9 mouse cellular contexts compared by ENCODE assay signal in genomic region chr13:103114274-103114673, GRCm38 (mm10).
DNase-seq lines count a peak whose midpoint lies in the region; ATAC-seq and TF ChIP-seq lines count a peak whose summit lies in the region.
"Had no signal": no experiment of that assay in that cellular context is flagged by ENCODE, and none has a peak within 500 bp of the region (broad histone marks: within the 10 kb centered on the region; RNA-seq: fewer than 3 reads in every experiment).

No protein-coding gene starts in this region.

- H3K4me2 ChIP-seq in heart, embryonic 14.5 days (ENCODE audit: low read length) = no peak overlapping the region
- H3K4me2 ChIP-seq in kidney, postnatal 0 days (ENCODE audit: low read length) = no peak overlapping the region
- H3K4me2 ChIP-seq in liver, postnatal 0 days (ENCODE audit: low read depth, low read length) = no peak overlapping the region

- peaks cover 25% of the 10 kb centered on the region for H3K4me1 ChIP-seq in heart, embryonic 10.5 days
- H3K4me1 ChIP-seq in heart, embryonic 14.5 days (ENCODE audit: control insufficient read depth in 2 of 2, insufficient read depth in 2 of 2, low read length in 2 of 2) = peaks cover 5 to 33% of the 10 kb centered on the region in 2 experiments
- peaks cover 11% of the 10 kb centered on the region; the same call in 1 of the 2 replicates for H3K4me1 ChIP-seq in kidney, postnatal 0 days (replicated peaks; ENCODE audit: insufficient read depth, low read length)
- no peaks in the 10 kb centered on the region for H3K4me1 ChIP-seq in liver, postnatal 0 days (ENCODE audit: insufficient read depth)

- ATAC-seq in heart, embryonic 14.5 days (ENCODE audit: insufficient number of reproducible peaks, insufficient read depth, low FRiP score, low read depth) = 0 out of 2 replicates have a peak, but pooled peaks have one; percentile 41
- ATAC-seq in kidney, postnatal 0 days (replicated peaks; ENCODE audit: low FRiP score, low read depth) = 0 out of 2 replicates have a peak, but pooled peaks have one; percentile 17
- no peak for ATAC-seq in liver, postnatal 0 days

- no peaks in the 10 kb centered on the region for H3K36me3 ChIP-seq in heart, embryonic 10.5 days
- no peaks in the 10 kb centered on the region for H3K36me3 ChIP-seq in heart, embryonic 14.5 days (ENCODE audit: control insufficient read depth, insufficient read depth, low read length)
- H3K36me3 ChIP-seq in kidney, postnatal 0 days (ENCODE audit: insufficient read depth, low read length) = no peaks in the 10 kb centered on the region
- no peaks in the 10 kb centered on the region for H3K36me3 ChIP-seq in liver, postnatal 0 days (replicated peaks; ENCODE audit: insufficient read depth, low read length)

- peak; percentile 83 to 84 for DNase-seq in heart, adult 18-20 months
- DNase-seq in heart, embryonic 10.5 days (ENCODE audit: low spot score) = no peak
- peak; percentile 58 to 66 for DNase-seq in cerebellum, postnatal 36 days
- no peak for DNase-seq in kidney, postnatal 0 days (ENCODE audit: low spot score)
- DNase-seq in lung, postnatal 4 days = peak; percentile 46 to 81
- DNase-seq in embryo, embryonic 10 days (ENCODE audit: low spot score) = no peak
- no peak for DNase-seq in liver, postnatal 0 days

- no peaks in the 10 kb centered on the region for H3K9me3 ChIP-seq in heart, embryonic 10.5 days
- no peaks in the 10 kb centered on the region for H3K9me3 ChIP-seq in heart, embryonic 14.5 days (ENCODE audit: control insufficient read depth, low read length)
- no peaks in the 10 kb centered on the region for H3K9me3 ChIP-seq in kidney, postnatal 0 days (replicated peaks; ENCODE audit: low read length)
- no peaks in the 10 kb centered on the region for H3K9me3 ChIP-seq in liver, postnatal 0 days (ENCODE audit: low read length)

- H3K27ac ChIP-seq in heart, embryonic 10.5 days = no peak overlapping the region
- H3K27ac ChIP-seq in heart, embryonic 14.5 days (replicated peaks in 1 of 2; ENCODE audit: control insufficient read depth in 1 of 2, insufficient read depth in 1 of 2, low read depth in 2 of 2, low read length in 2 of 2) = peak overlapping the region in 1 of 2 experiments; percentile 49; a peak in 3 of 4 replicates
- no peak overlapping the region for H3K27ac ChIP-seq in kidney, postnatal 0 days
- no peak overlapping the region for H3K27ac ChIP-seq in liver, postnatal 0 days (ENCODE audit: low read depth)
- H3K27ac ChIP-seq: liver, embryonic 14.5 days had no signal

- H3K4me3 ChIP-seq in heart, embryonic 10.5 days = no peak overlapping the region
- H3K4me3 ChIP-seq in heart, embryonic 14.5 days (ENCODE audit: control insufficient read depth in 1 of 2, insufficient read depth in 1 of 2, low read depth in 1 of 2, low read length in 2 of 2) = no peak overlapping the region
- H3K4me3 ChIP-seq in kidney, postnatal 0 days (replicated peaks; ENCODE audit: low read depth, low read length) = no peak overlapping the region
- no peak overlapping the region for H3K4me3 ChIP-seq in liver, postnatal 0 days (ENCODE audit: low read depth, low read length)

- TF ChIP-seq EP300 in liver, postnatal 0 days (IDR thresholded peaks at IDR 0.05; ENCODE audit: low read depth) = no peak

- no peaks in the 10 kb centered on the region for H3K27me3 ChIP-seq in heart, embryonic 10.5 days (ENCODE audit: insufficient read depth, poor library complexity, severe bottlenecking)
- H3K27me3 ChIP-seq in heart, embryonic 14.5 days (ENCODE audit: control insufficient read depth, insufficient read depth, low read length) = no peaks in the 10 kb centered on the region
- H3K27me3 ChIP-seq in kidney, postnatal 0 days (ENCODE audit: insufficient read depth, low read length) = no peaks in the 10 kb centered on the region
- H3K27me3 ChIP-seq in liver, postnatal 0 days (ENCODE audit: insufficient read depth, low read length) = no peaks in the 10 kb centered on the region

- TF ChIP-seq CTCF in kidney, postnatal 0 days (IDR thresholded peaks at IDR 0.05; ENCODE audit: low read depth) = no peak
- TF ChIP-seq CTCF in liver, postnatal 0 days (IDR thresholded peaks at IDR 0.05; ENCODE audit: low read depth) = no peak

- no peak overlapping the region for H3K9ac ChIP-seq in heart, embryonic 14.5 days (ENCODE audit: low read length)
- H3K9ac ChIP-seq in kidney, postnatal 0 days (ENCODE audit: low read depth, low read length) = no peak overlapping the region
- H3K9ac ChIP-seq in liver, postnatal 0 days (replicated peaks) = no peak overlapping the region
- H3K9ac ChIP-seq: liver, embryonic 14.5 days had no signal

- WGBS in heart, embryonic 10.5 days = 51% methylated on average over 5 of the region's 5 CpGs
- WGBS in heart, embryonic 14.5 days = 26% methylated on average over 5 of the region's 5 CpGs
- 38% methylated on average over 5 of the region's 5 CpGs for WGBS in kidney, postnatal 0 days
- 68% methylated on average over 5 of the region's 5 CpGs for WGBS in liver, postnatal 0 days (ENCODE audit: insufficient replicate concordance)

Comparison
In these comparisons a context has a peak if more than half of its experiments do, and no peak if none do; other contexts are left out.
1. DNase-seq: peak in heart, adult 18-20 months (2 of 2), cerebellum, postnatal 36 days (2 of 2) and lung, postnatal 4 days (2 of 2); none in heart, embryonic 10.5 days (single experiment), kidney, postnatal 0 days (single experiment), embryo, embryonic 10 days (single experiment) and liver, postnatal 0 days (single experiment).